Mouse (Mus musculus): ENCODE measurements around the gene 4933416C03Rik.

DNA sequence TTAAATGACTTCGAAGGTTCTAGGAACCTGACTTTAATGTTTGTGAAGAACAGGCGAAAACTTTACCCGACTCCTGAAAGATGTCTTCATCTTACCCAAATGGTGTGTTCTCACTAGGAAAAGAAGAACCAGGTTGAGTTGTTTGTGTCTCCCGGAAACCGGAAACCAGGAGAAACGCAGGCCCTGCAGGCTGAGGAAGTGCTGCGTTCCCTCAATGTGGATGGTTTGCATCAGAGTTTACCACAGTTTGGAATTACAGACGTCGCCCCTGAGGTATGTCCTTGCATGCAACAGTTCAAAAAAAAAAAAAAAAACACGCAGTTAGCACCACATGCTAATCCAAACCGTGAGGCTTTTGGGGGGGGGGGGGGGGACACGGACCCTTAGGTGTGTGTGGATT, 48.6 kb upstream of the 4933416C03Rik start:
- TF ChIP-seq CTCF (IDR thresholded peaks at IDR 0.05; ENCODE audit: low read depth, low read length) (no peak), POLR2A (IDR thresholded peaks at IDR 0.05; ENCODE audit: borderline replicate concordance, low read depth, low read length) (no peak)
